Mouse (Mus musculus) neural tube, embryonic 11.5 days (tissue): ENCODE results near the gene Efemp2. TPM values are rescaled to one million over a fixed set of nuclear protein-coding genes. Genes with fewer than 3 reads are reported as not detected.

Experiments used
- ATAC-seq: fragments of 200-750 bp; cut with Nextera tagmentation; 2 replicates; pipeline ENCODE4 v1.8.0; 2017; ENCODE audit warnings: moderate number of reproducible peaks, mild to moderate bottlenecking, moderate TSS enrichment, moderate library complexity; ENCODE audit not compliant: insufficient read depth, low FRiP score, low TSS enrichment
- DNase-seq: peaks from one replicate; pipeline ENCODE4 v3.0.0-alpha.2; 2015; ENCODE audit warnings: low spot score
- H3K27ac ChIP-seq: fragments of 300-500 bp; sonication (generic); 2 replicates; pipeline ENCODE4 v1.5.1; 2014; ENCODE audit warnings: low read depth, mild to moderate bottlenecking, low read length
- H3K27me3 ChIP-seq: fragments of 300-500 bp; sonication (generic); 2 replicates; pipeline ENCODE4 v1.6.1; 2014; ENCODE audit warnings: mild to moderate bottlenecking, low read length, mixed read lengths; ENCODE audit not compliant: control insufficient read depth, insufficient read depth
- H3K36me3 ChIP-seq: fragments of 300-500 bp; sonication (generic); 2 replicates; pipeline ENCODE4 v1.6.1; 2014; ENCODE audit warnings: mild to moderate bottlenecking, low read length, moderate library complexity, mixed read lengths; ENCODE audit not compliant: control insufficient read depth, insufficient read depth
- H3K4me1 ChIP-seq: fragments of 300-500 bp; sonication (generic); 2 replicates; pipeline ENCODE4 v1.6.1; 2014; ENCODE audit warnings: low read length, mixed read lengths; ENCODE audit not compliant: control insufficient read depth, insufficient read depth
- H3K4me2 ChIP-seq: fragments of 300-500 bp; sonication (generic); 2 replicates; pipeline ENCODE4 v1.6.1; 2014; ENCODE audit warnings: low read depth, mild to moderate bottlenecking, moderate library complexity
- H3K4me3 ChIP-seq: fragments of 300-500 bp; sonication (generic); 2 replicates; pipeline ENCODE4 v1.5.1; 2014; ENCODE audit warnings: low read depth, low read length
- H3K9ac ChIP-seq: fragments of 300-500 bp; sonication (generic); 2 replicates; pipeline ENCODE4 v1.6.1; 2014; ENCODE audit warnings: mild to moderate bottlenecking, low read length
- H3K9me3 ChIP-seq: fragments of 300-500 bp; sonication (generic); 2 replicates; pipeline ENCODE4 v1.6.1; 2016; ENCODE audit warnings: low read length; ENCODE audit not compliant: control insufficient read depth
- WGBS: fragments of 180-500 bp; shearing (Covaris S2); extraction: QIAGEN DNeasy Blood & Tissue Kit; methylation state at CpG from one replicate; pipeline ENCODE4 v1.1.7; 2014; 5-methylcytosine and 5-hydroxymethylcytosine counted together
- polyA plus RNA-seq: library from polyadenylated mRNA; unstranded; fragments of >200 nt; fragmentation: Nextera tagmentation; extraction: Ambion mirVana; gene quantifications from 2 replicates; pipeline ENCODE4 v1.2.1, GENCODE M21; 2014

Gene Efemp2
- polyA plus RNA-seq, 1 experiment from 2014 or later = 55.6 TPM

- DNase-seq (no peak), ATAC-seq (no peak)
- Histone ChIP-seq H3K27me3 (0 out of 2 replicates have a peak, but pooled peaks cover 3% of the 10 kb centered on the region), H3K27ac (no peak overlapping the region), H3K4me3 (no peak overlapping the region), H3K4me2 (no peak overlapping the region), H3K36me3 (peaks cover 2% of the 10 kb centered on the region), H3K9ac (no peak overlapping the region), H3K4me1 (peaks cover 19% of the 10 kb centered on the region), H3K9me3 (no peaks in the 10 kb centered on the region)
- 71% methylated on average over 7 of the region's 7 CpGs for WGBS
Observed at GRCm38 (mm10) chr19:5459019-5459418, 14.7 kb upstream of the Efemp2 start.

DNA sequence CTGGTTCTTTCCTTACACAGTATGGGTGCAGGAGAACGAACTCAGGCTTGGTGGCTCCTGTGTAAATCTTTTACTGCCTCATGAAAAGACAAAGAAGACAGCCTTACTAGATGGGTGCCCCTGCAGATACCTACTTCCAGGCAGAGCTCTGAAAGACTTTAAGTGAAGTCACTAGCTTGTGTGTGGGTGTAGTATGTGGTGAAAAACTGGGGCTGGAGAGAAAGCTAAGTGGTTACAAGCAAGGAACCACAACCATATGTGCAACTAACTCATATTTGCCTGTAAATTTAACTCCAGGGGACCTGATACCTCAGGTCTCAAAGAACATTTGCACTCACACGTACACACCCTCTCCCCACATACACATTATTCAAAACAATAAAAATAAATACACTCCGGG is 13.9 kb upstream of the Efemp2 start:
- Histone ChIP-seq H3K36me3 (peaks cover 4% of the 10 kb centered on the region), H3K27me3 (0 out of 2 replicates have a peak, but pooled peaks cover 3% of the 10 kb centered on the region), H3K4me3 (peak overlapping the region; percentile 57), H3K27ac (no peak overlapping the region), H3K9ac (peak overlapping the region; percentile 66), H3K4me2 (peak overlapping the region; percentile 97), H3K4me1 (peaks cover 21% of the 10 kb centered on the region), H3K9me3 (no peaks in the 10 kb centered on the region)
- DNase-seq (no peak), ATAC-seq (no peak)
- WGBS = 21% methylated on average over 3 of the region's 3 CpGs

DNA sequence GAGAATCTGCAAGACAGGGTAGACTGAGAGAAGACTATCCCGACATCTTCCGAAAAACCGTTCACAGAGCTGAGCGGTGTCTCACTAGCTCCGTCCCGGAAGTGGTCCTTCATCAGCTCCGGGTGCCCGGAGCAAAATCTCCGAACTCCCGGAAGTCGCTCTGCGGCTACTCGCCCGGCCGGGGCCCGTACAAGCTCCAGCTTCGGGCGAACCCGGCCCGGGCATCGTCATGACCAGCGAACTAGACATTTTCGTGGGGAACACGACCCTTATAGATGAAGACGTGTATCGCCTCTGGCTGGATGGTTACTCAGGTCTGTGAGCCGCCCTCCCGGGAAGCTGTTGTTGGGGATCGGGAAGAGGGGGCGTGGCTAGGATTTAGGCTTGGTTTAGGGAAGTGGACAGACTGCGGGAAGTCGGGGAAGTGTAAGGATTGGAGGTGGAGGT is 13.3 kb upstream of the Efemp2 start, which contains the start of gene Fibp:
Fibp (plus strand) TSS at position 151 of the 447 bp plus-strand sequence.
- Histone ChIP-seq H3K9ac (peak within 1 kb of the TSS; percentile 66), H3K4me1 (peaks cover 21% of the 10 kb centered on the region), H3K27ac (0 out of 2 replicates have a peak within 1 kb of the TSS, but pooled peaks have one; percentile 0), H3K9me3 (no peaks in the 10 kb centered on the region), H3K36me3 (peaks cover 8% of the 10 kb centered on the region), H3K27me3 (0 out of 2 replicates have a peak, but pooled peaks cover 3% of the 10 kb centered on the region), H3K4me3 (peak within 1 kb of the TSS; percentile 57), H3K4me2 (peak within 1 kb of the TSS; percentile 97)
- peak; percentile 45; the same call in 1 of the 2 replicates for ATAC-seq
- under 1% methylated on average over 32 of the region's 32 CpGs for WGBS
- DNase-seq = peak; percentile 90

- Histone ChIP-seq H3K9me3 (no peaks in the 10 kb centered on the region), H3K4me3 (peak overlapping the region; percentile 57), H3K9ac (no peak overlapping the region; the same call in 1 of the 2 replicates), H3K27me3 (0 out of 2 replicates have a peak, but pooled peaks cover 3% of the 10 kb centered on the region), H3K27ac (no peak overlapping the region), H3K36me3 (peaks cover 8% of the 10 kb centered on the region), H3K4me1 (peaks cover 13% of the 10 kb centered on the region), H3K4me2 (peak overlapping the region; percentile 97)
- ATAC-seq = no peak
- 88% methylated on average over 6 of the region's 6 CpGs for WGBS
- no peak for DNase-seq
Observed at GRCm38 (mm10) chr19:5461411-5461810, 12.3 kb upstream of the Efemp2 start.

- Histone ChIP-seq H3K9ac (no peak overlapping the region), H3K4me3 (no peak overlapping the region), H3K36me3 (peaks cover 12% of the 10 kb centered on the region), H3K27ac (no peak overlapping the region), H3K4me1 (peaks cover 8% of the 10 kb centered on the region), H3K27me3 (0 out of 2 replicates have a peak, but pooled peaks cover 3% of the 10 kb centered on the region), H3K4me2 (no peak overlapping the region), H3K9me3 (no peaks in the 10 kb centered on the region)
- 93% methylated on average over 9 of the region's 9 CpGs for WGBS
- DNase-seq = no peak
- no peak for ATAC-seq
Observed at GRCm38 (mm10) chr19:5463212-5463611, 10.5 kb upstream of the Efemp2 start.

DNA sequence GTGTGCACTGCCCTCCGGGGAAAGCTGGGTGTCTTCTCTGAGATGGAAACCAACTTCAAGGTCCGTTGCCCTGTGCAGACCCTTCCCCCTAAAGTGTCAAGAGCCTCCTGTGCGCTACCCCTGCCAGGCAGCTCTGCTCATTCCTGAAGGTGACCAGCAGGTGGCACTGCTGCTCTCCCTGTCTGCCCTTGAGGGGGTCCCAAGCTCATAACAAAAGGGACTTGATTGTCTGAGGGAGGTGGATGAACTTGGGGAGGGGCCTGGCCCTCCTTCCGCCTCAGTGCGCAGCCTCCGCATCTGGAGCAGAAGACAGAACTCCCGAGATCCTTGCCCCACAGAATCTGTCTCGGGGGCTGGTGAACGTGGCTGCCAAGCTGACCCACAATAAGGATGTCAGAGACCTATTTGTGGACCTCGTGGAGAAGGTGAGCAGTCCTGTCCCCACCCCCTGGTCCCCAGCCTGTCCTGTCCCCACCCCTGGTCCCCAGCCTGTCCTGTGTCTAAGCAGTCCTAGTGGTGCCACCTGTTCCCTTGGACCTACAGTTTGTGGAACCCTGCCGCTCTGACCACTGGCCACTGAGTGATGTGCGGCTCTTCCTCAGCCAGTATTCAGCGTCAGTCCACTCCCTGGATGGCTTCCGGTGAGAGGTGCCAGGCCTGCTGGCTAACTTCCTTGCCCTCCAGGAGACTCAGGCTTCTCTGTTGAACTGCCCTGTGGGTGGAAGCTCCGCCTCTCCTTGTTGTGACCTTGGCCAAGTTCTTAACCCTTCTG is 9.8 kb upstream of the Efemp2 start:
- peak overlapping the region; percentile 22 for H3K4me3 ChIP-seq
- H3K36me3 ChIP-seq = peaks cover 12% of the 10 kb centered on the region
- peak; percentile 43; the same call in 1 of the 2 replicates for ATAC-seq
- no peaks in the 10 kb centered on the region for H3K9me3 ChIP-seq
- H3K4me2 ChIP-seq = peak overlapping the region; percentile 36
- peak; percentile 83 for DNase-seq
- H3K27me3 ChIP-seq = no peaks in the 10 kb centered on the region
- peak overlapping the region; percentile 20; the same call in 1 of the 2 replicates for H3K27ac ChIP-seq
- 52% methylated on average over 15 of the region's 15 CpGs for WGBS
- H3K4me1 ChIP-seq = peaks cover 8% of the 10 kb centered on the region
- peak overlapping the region; percentile 31; the same call in 1 of the 2 replicates for H3K9ac ChIP-seq

- H3K9me3 ChIP-seq = no peaks in the 10 kb centered on the region
- H3K27me3 ChIP-seq = no peaks in the 10 kb centered on the region
- no peak overlapping the region for H3K27ac ChIP-seq
- DNase-seq (no peak), ATAC-seq (no peak)
- 91% methylated on average over 8 of the region's 8 CpGs for WGBS
- H3K9ac ChIP-seq = no peak overlapping the region
- H3K4me1 ChIP-seq = peaks cover 8% of the 10 kb centered on the region
- H3K4me3 ChIP-seq = no peak overlapping the region
- peaks cover 12% of the 10 kb centered on the region for H3K36me3 ChIP-seq
- no peak overlapping the region for H3K4me2 ChIP-seq
Observed at GRCm38 (mm10) chr19:5465037-5465436, 8.7 kb upstream of the Efemp2 start.

DNA sequence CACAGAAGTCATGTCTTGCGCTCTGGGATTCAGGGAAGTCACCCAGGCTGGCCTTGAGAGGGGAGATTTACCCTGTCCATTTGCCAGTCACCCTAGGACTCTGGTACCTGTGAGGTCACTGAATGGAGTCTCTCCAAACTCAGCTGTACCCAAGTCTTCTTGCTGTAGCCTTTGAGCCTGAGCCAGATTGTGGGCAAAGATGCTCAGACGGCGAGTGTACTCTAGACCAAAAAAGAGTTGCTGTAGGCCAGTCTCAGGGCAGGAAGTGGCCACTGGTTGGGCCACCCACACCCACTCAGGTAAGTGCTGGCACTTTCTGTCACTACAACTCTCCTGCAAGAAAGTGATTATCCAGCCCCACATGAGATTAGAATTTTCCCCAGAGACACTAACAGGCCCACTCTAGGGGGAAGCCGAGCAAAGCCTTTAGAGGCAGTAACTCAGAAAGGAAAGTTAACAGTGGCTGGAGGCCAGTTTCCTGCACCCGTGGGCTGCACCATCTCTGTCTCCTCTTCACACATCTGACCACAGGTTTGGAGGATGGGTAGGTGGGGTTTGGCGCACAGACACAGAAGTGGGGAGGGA is 6.7 kb upstream of the Efemp2 start:
- Histone ChIP-seq H3K27ac (no peak overlapping the region), H3K36me3 (peaks cover 12% of the 10 kb centered on the region), H3K27me3 (no peaks in the 10 kb centered on the region), H3K4me3 (no peak overlapping the region), H3K9me3 (no peaks in the 10 kb centered on the region), H3K4me1 (peaks cover 2% of the 10 kb centered on the region; the same call in 1 of the 2 replicates), H3K4me2 (no peak overlapping the region), H3K9ac (no peak overlapping the region)
- DNase-seq = no peak
- 95% methylated on average over 6 of the region's 6 CpGs for WGBS
- ATAC-seq = no peak
